In the genomic region with DNA sequence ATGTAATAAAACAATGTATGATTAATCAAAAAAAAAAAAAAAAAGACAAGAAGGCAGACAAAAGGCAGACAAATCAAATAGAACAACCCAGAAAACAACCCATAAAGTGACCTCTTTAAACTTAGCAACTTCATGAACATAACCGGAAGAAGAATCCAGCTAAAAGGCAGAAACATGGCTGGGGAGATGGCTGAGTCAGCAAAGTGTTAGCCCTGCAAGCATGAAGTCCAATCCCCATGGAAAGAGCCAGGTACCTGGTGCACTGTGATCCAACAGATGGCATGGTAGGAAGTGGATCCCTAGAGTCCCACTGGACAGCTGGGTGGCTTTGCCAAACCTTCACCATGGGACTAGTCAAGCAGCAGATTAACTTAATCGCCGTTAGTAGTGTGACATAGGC, we compare ENCODE assay signal across 30 mouse cellular contexts.
"Had no signal": no experiment of that assay in that cellular context is flagged by ENCODE, and none has a peak within 500 bp of the region (broad histone marks: within the 10 kb centered on the region; RNA-seq: fewer than 3 reads in every experiment).

No protein-coding gene starts in this region.

- H3K9ac ChIP-seq: limb, embryonic 12.5 days; limb, embryonic 13.5 days; limb, embryonic 15.5 days; liver, embryonic 12.5 days; liver, embryonic 13.5 days; liver, embryonic 14.5 days; liver, embryonic 15.5 days; liver, postnatal 0 days; lung, embryonic 14.5 days; lung, embryonic 15.5 days; midbrain, embryonic 12.5 days; midbrain, embryonic 13.5 days; midbrain, embryonic 15.5 days; neural tube, embryonic 12.5 days had no signal

- H3K9me3 ChIP-seq: limb, embryonic 10.5 days; limb, embryonic 12.5 days; limb, embryonic 13.5 days; limb, embryonic 15.5 days; liver, embryonic 12.5 days; liver, embryonic 13.5 days; liver, embryonic 15.5 days; lung, embryonic 15.5 days; megakaryocyte, embryonic 14.5 days; midbrain, embryonic 10.5 days; midbrain, embryonic 12.5 days; midbrain, embryonic 13.5 days; midbrain, embryonic 15.5 days; neural tube, embryonic 12.5 days had no signal

- H3K4me3 ChIP-seq: limb, embryonic 10.5 days; limb, embryonic 12.5 days; limb, embryonic 13.5 days; limb, embryonic 15.5 days; liver, embryonic 12.5 days; liver, embryonic 13.5 days; liver, embryonic 15.5 days; lung, embryonic 15.5 days; megakaryocyte, embryonic 14.5 days; midbrain, embryonic 10.5 days; midbrain, embryonic 12.5 days; midbrain, embryonic 13.5 days; midbrain, embryonic 15.5 days; myocyte; neural tube, embryonic 12.5 days had no signal

- H3K27ac ChIP-seq: limb, embryonic 10.5 days; limb, embryonic 12.5 days; limb, embryonic 13.5 days; limb, embryonic 15.5 days; liver, embryonic 12.5 days; liver, embryonic 13.5 days; liver, embryonic 14.5 days; liver, embryonic 15.5 days; lung, embryonic 15.5 days; macrophage; midbrain, embryonic 10.5 days; midbrain, embryonic 12.5 days; midbrain, embryonic 13.5 days; midbrain, embryonic 15.5 days; neural tube, embryonic 12.5 days had no signal

- H3K4me2 ChIP-seq: limb, embryonic 12.5 days; limb, embryonic 13.5 days; limb, embryonic 15.5 days; liver, embryonic 11.5 days; liver, embryonic 12.5 days; liver, embryonic 13.5 days; liver, embryonic 15.5 days; lung, embryonic 14.5 days; lung, embryonic 15.5 days; midbrain, embryonic 12.5 days; midbrain, embryonic 13.5 days; midbrain, embryonic 15.5 days; neural tube, embryonic 12.5 days had no signal

- H3K4me1 ChIP-seq: liver, embryonic 12.5 days; liver, embryonic 13.5 days; liver, embryonic 15.5 days; lung, embryonic 15.5 days; megakaryocyte, embryonic 14.5 days had no signal

- DNase-seq: left cerebral cortex, postnatal 4 days; liver; liver, embryonic 13.5 days; liver, postnatal 0 days; lung, adult 18-20 months; lung, adult 2 months; lung, embryonic 14.5 days; lung, postnatal 10 days; lung, postnatal 14 days; lung, postnatal 36 days; lung, postnatal 4 days; midbrain, embryonic 14.5 days had no signal

- H3K27me3 ChIP-seq: limb, embryonic 12.5 days; limb, embryonic 13.5 days; limb, embryonic 15.5 days; liver, embryonic 12.5 days; liver, embryonic 13.5 days; liver, embryonic 15.5 days; lung, embryonic 15.5 days had no signal

- H3K36me3 ChIP-seq: limb, embryonic 10.5 days; limb, embryonic 12.5 days; limb, embryonic 13.5 days; limb, embryonic 15.5 days; liver, embryonic 12.5 days; liver, embryonic 13.5 days; liver, embryonic 15.5 days; lung, embryonic 15.5 days; midbrain, embryonic 10.5 days; midbrain, embryonic 12.5 days; midbrain, embryonic 13.5 days; midbrain, embryonic 15.5 days; neural tube, embryonic 12.5 days had no signal

- ATAC-seq: liver, embryonic 12.5 days; liver, postnatal 0 days; lung, postnatal 0 days; midbrain, embryonic 13.5 days; midbrain, embryonic 15.5 days had no signal
